Mouse (Mus musculus): ENCODE results near the gene Gm20878.
"Not testable (repeated sequence)": the region's sequence is repeated elsewhere in the genome, so short reads cannot be mapped to it uniquely, and the experiment has no call there.

The Gm20878 gene

GRCm38 (mm10) chr4:41941272-41941671, at the start of gene Gm20878:
Gene Gm20878, plus strand, starts transcription at chr4:41941572.
- not testable (repeated sequence) for DNase-seq

DNA sequence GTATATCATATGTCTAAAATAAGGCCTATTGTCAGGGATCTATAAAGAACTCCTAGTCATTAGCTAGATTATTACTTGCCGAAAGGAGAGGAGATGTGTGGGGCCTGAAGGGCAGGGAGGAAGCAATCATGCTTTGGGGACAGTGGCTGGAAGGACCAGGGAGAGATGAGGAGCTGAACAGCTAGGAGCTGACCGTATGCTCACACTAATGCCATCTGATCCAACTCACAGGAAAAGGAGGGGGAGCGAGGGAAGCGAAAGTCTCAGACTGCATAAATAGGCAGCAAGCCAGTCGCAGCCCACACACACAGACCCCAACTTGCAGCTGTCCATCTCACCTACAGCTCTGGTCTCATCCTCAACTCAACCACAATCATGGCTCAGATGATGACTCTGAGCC, 38.1 kb upstream of the Gm20878 start, which contains the start of gene Gm21541:
Gm21541 (plus strand) TSS at position 301 of the 400 bp plus-strand sequence.
- not testable (repeated sequence) for DNase-seq

- DNase-seq, result not testable (repeated sequence)
These were observed 24.4 kb downstream of the Gm20878 start, which contains the start of gene Fam205a4 for GRCm38 (mm10) chr4:41965758-41966157. Gene Fam205a4, plus strand, starts transcription at chr4:41966058.
